Mouse (Mus musculus): ENCODE data around the gene Gm10553. TPM values are rescaled to one million over a fixed set of nuclear protein-coding genes. Genes with fewer than 3 reads are reported as not detected.
"Not testable (repeated sequence)": the region's sequence is repeated elsewhere in the genome, so short reads cannot be mapped to it uniquely, and the experiment has no call there.

Gm10553 gene
- polyA plus RNA-seq (2014; fragmentation: Nextera tagmentation; extraction: Ambion mirVana), result not detected in 2 replicates

GRCm38 (mm10) chr1:85099864-85100263 is at the start of gene Gm10553:
Gm10553 (plus strand) TSS chr1:85100164.
- ATAC-seq (replicated peaks; ENCODE audit: insufficient number of reproducible peaks, low FRiP score, low TSS enrichment); H3K4me1 ChIP-seq (ENCODE audit: control insufficient read depth, insufficient read depth, low read length); H3K4me2 ChIP-seq; H3K36me3 ChIP-seq (ENCODE audit: control insufficient read depth, insufficient read depth, low read length); H3K4me3 ChIP-seq (ENCODE audit: low read depth, low read length); H3K9me3 ChIP-seq (replicated peaks; ENCODE audit: control insufficient read depth, low read length); H3K27me3 ChIP-seq (ENCODE audit: control insufficient read depth, insufficient read depth, low read length); H3K27ac ChIP-seq (ENCODE audit: low read depth, low read length); H3K9ac ChIP-seq (ENCODE audit: low read depth, low read length): not testable (repeated sequence)
- 74% methylated on average over 1 of the region's 1 CpGs for WGBS (ENCODE audit: insufficient replicate concordance)

GRCm38 (mm10) chr1:85071690-85072089 is 28.3 kb upstream of the Gm10553 start:
- ATAC-seq (replicated peaks; ENCODE audit: insufficient number of reproducible peaks, low FRiP score, low TSS enrichment); H3K27me3 ChIP-seq (ENCODE audit: control insufficient read depth, insufficient read depth, low read length): not testable (repeated sequence)
- 54% methylated on average over 3 of the region's 3 CpGs for WGBS (ENCODE audit: insufficient replicate concordance)

GRCm38 (mm10) chr1:85073099-85073498 is 26.9 kb upstream of the Gm10553 start:
- not testable (repeated sequence) for H3K27me3 ChIP-seq (ENCODE audit: control insufficient read depth, insufficient read depth, low read length); H3K9me3 ChIP-seq (replicated peaks; ENCODE audit: control insufficient read depth, low read length); H3K36me3 ChIP-seq (ENCODE audit: control insufficient read depth, insufficient read depth, low read length); ATAC-seq (replicated peaks; ENCODE audit: insufficient number of reproducible peaks, low FRiP score, low TSS enrichment); H3K9ac ChIP-seq (ENCODE audit: low read depth, low read length); H3K27ac ChIP-seq (ENCODE audit: low read depth, low read length); H3K4me3 ChIP-seq (ENCODE audit: low read depth, low read length); H3K4me1 ChIP-seq (ENCODE audit: control insufficient read depth, insufficient read depth, low read length); H3K4me2 ChIP-seq
- 64% methylated on average over 3 of the region's 3 CpGs for WGBS (ENCODE audit: insufficient replicate concordance)

More at GRCm38 (mm10) chr1:85071690-85072089, 28.3 kb upstream of the Gm10553 start:
- H3K4me3 ChIP-seq (ENCODE audit: low read depth, low read length); H3K9ac ChIP-seq (ENCODE audit: low read depth, low read length); H3K36me3 ChIP-seq (ENCODE audit: control insufficient read depth, insufficient read depth, low read length); H3K9me3 ChIP-seq (replicated peaks; ENCODE audit: control insufficient read depth, low read length); H3K4me1 ChIP-seq (ENCODE audit: control insufficient read depth, insufficient read depth, low read length); H3K27ac ChIP-seq (ENCODE audit: low read depth, low read length); H3K4me2 ChIP-seq: not testable (repeated sequence)

GRCm38 (mm10) chr1:85084803-85085202 is 15.2 kb upstream of the Gm10553 start:
- H3K36me3 ChIP-seq (ENCODE audit: control insufficient read depth, insufficient read depth, low read length); H3K4me1 ChIP-seq (ENCODE audit: control insufficient read depth, insufficient read depth, low read length); H3K4me3 ChIP-seq (ENCODE audit: low read depth, low read length); H3K9me3 ChIP-seq (replicated peaks; ENCODE audit: control insufficient read depth, low read length); H3K9ac ChIP-seq (ENCODE audit: low read depth, low read length); ATAC-seq (replicated peaks; ENCODE audit: insufficient number of reproducible peaks, low FRiP score, low TSS enrichment); H3K4me2 ChIP-seq; H3K27me3 ChIP-seq (ENCODE audit: control insufficient read depth, insufficient read depth, low read length); H3K27ac ChIP-seq (ENCODE audit: low read depth, low read length): not testable (repeated sequence)
- 69% methylated on average over 3 of the region's 3 CpGs for WGBS (ENCODE audit: insufficient replicate concordance)

GRCm38 (mm10) chr1:85086211-85086610 is 13.8 kb upstream of the Gm10553 start:
- not testable (repeated sequence) for H3K27me3 ChIP-seq (ENCODE audit: control insufficient read depth, insufficient read depth, low read length); H3K9me3 ChIP-seq (replicated peaks; ENCODE audit: control insufficient read depth, low read length); H3K4me2 ChIP-seq; H3K4me3 ChIP-seq (ENCODE audit: low read depth, low read length); H3K27ac ChIP-seq (ENCODE audit: low read depth, low read length); H3K4me1 ChIP-seq (ENCODE audit: control insufficient read depth, insufficient read depth, low read length); ATAC-seq (replicated peaks; ENCODE audit: insufficient number of reproducible peaks, low FRiP score, low TSS enrichment); H3K36me3 ChIP-seq (ENCODE audit: control insufficient read depth, insufficient read depth, low read length); H3K9ac ChIP-seq (ENCODE audit: low read depth, low read length)
- 63% methylated on average over 1 of the region's 1 CpGs for WGBS (ENCODE audit: insufficient replicate concordance)

- not testable (repeated sequence) for H3K27ac ChIP-seq (ENCODE audit: low read depth, low read length); H3K36me3 ChIP-seq (ENCODE audit: control insufficient read depth, insufficient read depth, low read length); ATAC-seq (replicated peaks; ENCODE audit: insufficient number of reproducible peaks, low FRiP score, low TSS enrichment); H3K4me1 ChIP-seq (ENCODE audit: control insufficient read depth, insufficient read depth, low read length); H3K4me2 ChIP-seq; H3K9me3 ChIP-seq (replicated peaks; ENCODE audit: control insufficient read depth, low read length); H3K4me3 ChIP-seq (ENCODE audit: low read depth, low read length); H3K9ac ChIP-seq (ENCODE audit: low read depth, low read length); H3K27me3 ChIP-seq (ENCODE audit: control insufficient read depth, insufficient read depth, low read length)
- WGBS (ENCODE audit: insufficient replicate concordance), result 44% methylated on average over 1 of the region's 3 CpGs
These were observed 7.8 kb upstream of the Gm10553 start for GRCm38 (mm10) chr1:85092169-85092568.

GRCm38 (mm10) chr1:85093011-85093572 is 6.9 kb upstream of the Gm10553 start:
- not testable (repeated sequence) for H3K27me3 ChIP-seq (ENCODE audit: control insufficient read depth, insufficient read depth, low read length); H3K4me2 ChIP-seq; H3K27ac ChIP-seq (ENCODE audit: low read depth, low read length); H3K4me1 ChIP-seq (ENCODE audit: control insufficient read depth, insufficient read depth, low read length); H3K4me3 ChIP-seq (ENCODE audit: low read depth, low read length); ATAC-seq (replicated peaks; ENCODE audit: insufficient number of reproducible peaks, low FRiP score, low TSS enrichment); H3K9me3 ChIP-seq (replicated peaks; ENCODE audit: control insufficient read depth, low read length); H3K9ac ChIP-seq (ENCODE audit: low read depth, low read length); H3K36me3 ChIP-seq (ENCODE audit: control insufficient read depth, insufficient read depth, low read length)
- 70% methylated on average over 6 of the region's 7 CpGs for WGBS (ENCODE audit: insufficient replicate concordance)

- not testable (repeated sequence) for H3K9ac ChIP-seq (ENCODE audit: low read depth, low read length); H3K36me3 ChIP-seq (ENCODE audit: control insufficient read depth, insufficient read depth, low read length); H3K27me3 ChIP-seq (ENCODE audit: control insufficient read depth, insufficient read depth, low read length); H3K27ac ChIP-seq (ENCODE audit: low read depth, low read length); H3K4me3 ChIP-seq (ENCODE audit: low read depth, low read length); H3K9me3 ChIP-seq (replicated peaks; ENCODE audit: control insufficient read depth, low read length); ATAC-seq (replicated peaks; ENCODE audit: insufficient number of reproducible peaks, low FRiP score, low TSS enrichment); H3K4me2 ChIP-seq; H3K4me1 ChIP-seq (ENCODE audit: control insufficient read depth, insufficient read depth, low read length)
- WGBS (ENCODE audit: insufficient replicate concordance), result 71% methylated on average over 6 of the region's 7 CpGs
These were observed 883 bp upstream of the Gm10553 start for GRCm38 (mm10) chr1:85099081-85099480.

GRCm38 (mm10) chr1:85101754-85102153 is 1.8 kb downstream of the Gm10553 start:
- not testable (repeated sequence) for ATAC-seq (replicated peaks; ENCODE audit: insufficient number of reproducible peaks, low FRiP score, low TSS enrichment); H3K9ac ChIP-seq (ENCODE audit: low read depth, low read length); H3K9me3 ChIP-seq (replicated peaks; ENCODE audit: control insufficient read depth, low read length); H3K36me3 ChIP-seq (ENCODE audit: control insufficient read depth, insufficient read depth, low read length); H3K4me1 ChIP-seq (ENCODE audit: control insufficient read depth, insufficient read depth, low read length); H3K27ac ChIP-seq (ENCODE audit: low read depth, low read length); H3K4me3 ChIP-seq (ENCODE audit: low read depth, low read length); H3K4me2 ChIP-seq; H3K27me3 ChIP-seq (ENCODE audit: control insufficient read depth, insufficient read depth, low read length)
- WGBS (ENCODE audit: insufficient replicate concordance), result 76% methylated on average over 4 of the region's 4 CpGs

Measured in heart, embryonic 11.5 days (tissue).